Mouse (Mus musculus) stomach, postnatal 0 days (tissue): Measurements from ENCODE around the gene Mgll. TPM values are rescaled to one million over a fixed set of nuclear protein-coding genes. Genes with fewer than 3 reads are reported as not detected.

Experiments used
- ATAC-seq: fragments of 200-750 bp; cut with Nextera tagmentation; 2 replicates; pipeline ENCODE4 v1.8.0; 2017; ENCODE audit not compliant: low FRiP score, low TSS enrichment
- DNase-seq: peaks from one replicate; pipeline ENCODE4 v3.0.0-alpha.2; 2016; ENCODE audit warnings: low spot score
- H3K27ac ChIP-seq: fragments of 300-500 bp; sonication (generic); replicated peaks from 2 replicates; pipeline ENCODE4 v1.5.1; 2014; ENCODE audit warnings: mild to moderate bottlenecking, control low read depth
- H3K27me3 ChIP-seq: fragments of 300-500 bp; sonication (generic); 2 replicates; pipeline ENCODE4 v1.6.1; 2014; ENCODE audit warnings: low read length; ENCODE audit not compliant: control insufficient read depth, insufficient read depth
- H3K36me3 ChIP-seq: fragments of 300-500 bp; sonication (generic); 2 replicates; pipeline ENCODE4 v1.6.1; 2014; ENCODE audit warnings: low read length, mixed read lengths; ENCODE audit not compliant: control insufficient read depth, insufficient read depth
- H3K4me1 ChIP-seq: fragments of 300-500 bp; sonication (generic); replicated peaks from 2 replicates; pipeline ENCODE4 v1.6.1; 2014; ENCODE audit warnings: antibody characterized with exemption; ENCODE audit not compliant: control insufficient read depth, insufficient read depth
- H3K4me2 ChIP-seq: fragments of 300-500 bp; sonication (generic); replicated peaks from 2 replicates; pipeline ENCODE4 v1.6.1; 2014; ENCODE audit warnings: low read depth, mild to moderate bottlenecking, control low read depth, moderate library complexity
- H3K4me3 ChIP-seq: fragments of 300-500 bp; sonication (generic); 2 replicates; pipeline ENCODE4 v1.5.1; 2014; ENCODE audit warnings: low read depth, low read length, control low read depth
- H3K9ac ChIP-seq: fragments of 300-500 bp; sonication (generic); 2 replicates; pipeline ENCODE4 v1.6.1; 2014; ENCODE audit warnings: mild to moderate bottlenecking, low read length, control low read depth, mixed read lengths
- H3K9me3 ChIP-seq: fragments of 300-500 bp; sonication (generic); 2 replicates; pipeline ENCODE4 v1.6.1; 2016; ENCODE audit warnings: low read length; ENCODE audit not compliant: control insufficient read depth
- CTCF ChIP-seq: IDR thresholded peaks from 2 replicates; pipeline ENCODE4 v1.5.1; 2016; ENCODE audit warnings: antibody characterized with exemption, low read depth, mild to moderate bottlenecking, moderate library complexity
- EP300 ChIP-seq: optimal IDR thresholded peaks from 2 replicates; pipeline ENCODE3; 2016; ENCODE audit warnings: antibody characterized with exemption
- WGBS: fragments of 180-500 bp; shearing (Covaris S2); extraction: QIAGEN DNeasy Blood & Tissue Kit; methylation state at CpG from one replicate; pipeline ENCODE4 v1.1.7; 2014; 5-methylcytosine and 5-hydroxymethylcytosine counted together
- polyA plus RNA-seq: library from polyadenylated mRNA; unstranded; fragments of >200 nt; fragmentation: Nextera tagmentation; extraction: Ambion mirVana; gene quantifications from 2 replicates; pipeline ENCODE4 v1.2.1, GENCODE M21; 2015

Mgll gene
- polyA plus RNA-seq, 1 experiment from 2014 or later: 117 TPM

DNA sequence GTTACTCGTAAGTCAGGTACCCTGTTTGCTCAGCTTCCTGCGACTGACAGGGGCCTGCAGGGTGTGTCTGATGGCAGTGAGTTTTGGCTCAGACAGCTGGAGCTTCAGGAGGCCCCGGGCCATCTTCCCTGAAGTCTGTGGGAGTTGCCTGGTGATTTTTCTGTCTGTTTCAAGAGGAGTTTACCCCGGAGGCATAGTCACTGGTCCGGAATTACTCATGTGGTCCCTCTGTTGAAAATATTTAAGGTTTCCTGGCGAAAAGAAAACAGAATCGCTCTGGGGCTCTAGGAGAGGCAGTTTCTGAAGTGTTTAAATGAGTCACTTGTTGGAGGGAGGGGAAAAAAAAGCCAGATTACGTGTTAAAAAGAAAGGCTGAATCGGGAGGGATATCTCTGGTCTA lies 49.8 kb downstream of the Mgll start:
- ATAC-seq (no peak; the same call in 1 of the 2 replicates), DNase-seq (no peak)
- H3K36me3 ChIP-seq: no peaks in the 10 kb centered on the region
- H3K27me3 ChIP-seq: no peaks in the 10 kb centered on the region
- peaks cover 5% of the 10 kb centered on the region; the same call in 1 of the 2 replicates for H3K4me1 ChIP-seq
- H3K9me3 ChIP-seq: no peaks in the 10 kb centered on the region
- TF ChIP-seq EP300 (no peak), CTCF (no peak)
- H3K27ac ChIP-seq: peak overlapping the region; percentile 49; the same call in 1 of the 2 replicates
- 29% methylated on average over 9 of the region's 9 CpGs for WGBS
- H3K4me2 ChIP-seq: no peak overlapping the region
- H3K9ac ChIP-seq: no peak overlapping the region
- H3K4me3 ChIP-seq: no peak overlapping the region

DNA sequence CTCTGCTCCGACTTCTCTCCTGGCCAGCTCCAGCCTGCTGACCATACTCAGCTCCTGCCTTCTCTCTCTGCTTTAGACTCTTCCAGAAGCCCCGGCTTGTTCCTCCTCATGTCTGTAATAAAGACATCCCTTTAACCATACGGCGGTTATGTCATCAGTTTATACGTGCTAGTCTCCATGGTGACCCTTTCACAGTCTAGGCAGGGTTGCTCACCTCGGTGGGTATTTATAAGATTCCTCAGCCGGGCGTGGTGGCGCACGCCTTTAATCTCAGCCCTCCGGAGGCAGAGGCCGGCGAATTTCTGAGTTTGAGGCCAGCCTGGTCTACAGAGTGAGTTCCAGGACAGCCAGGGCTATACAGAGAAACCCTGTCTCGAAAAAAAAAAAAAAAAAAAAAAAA lies 51.1 kb downstream of the Mgll start:
- H3K4me1 ChIP-seq: peaks cover 3% of the 10 kb centered on the region; the same call in 1 of the 2 replicates
- H3K27ac ChIP-seq: no peak overlapping the region
- TF ChIP-seq EP300 (no peak), CTCF (no peak)
- H3K9ac ChIP-seq: no peak overlapping the region
- no peak for ATAC-seq
- H3K36me3 ChIP-seq: no peaks in the 10 kb centered on the region
- no peaks in the 10 kb centered on the region for H3K27me3 ChIP-seq
- H3K4me3 ChIP-seq: no peak overlapping the region
- no peak overlapping the region for H3K4me2 ChIP-seq
- WGBS: 45% methylated on average over 14 of the region's 14 CpGs
- H3K9me3 ChIP-seq: no peaks in the 10 kb centered on the region
- no peak for DNase-seq

DNA sequence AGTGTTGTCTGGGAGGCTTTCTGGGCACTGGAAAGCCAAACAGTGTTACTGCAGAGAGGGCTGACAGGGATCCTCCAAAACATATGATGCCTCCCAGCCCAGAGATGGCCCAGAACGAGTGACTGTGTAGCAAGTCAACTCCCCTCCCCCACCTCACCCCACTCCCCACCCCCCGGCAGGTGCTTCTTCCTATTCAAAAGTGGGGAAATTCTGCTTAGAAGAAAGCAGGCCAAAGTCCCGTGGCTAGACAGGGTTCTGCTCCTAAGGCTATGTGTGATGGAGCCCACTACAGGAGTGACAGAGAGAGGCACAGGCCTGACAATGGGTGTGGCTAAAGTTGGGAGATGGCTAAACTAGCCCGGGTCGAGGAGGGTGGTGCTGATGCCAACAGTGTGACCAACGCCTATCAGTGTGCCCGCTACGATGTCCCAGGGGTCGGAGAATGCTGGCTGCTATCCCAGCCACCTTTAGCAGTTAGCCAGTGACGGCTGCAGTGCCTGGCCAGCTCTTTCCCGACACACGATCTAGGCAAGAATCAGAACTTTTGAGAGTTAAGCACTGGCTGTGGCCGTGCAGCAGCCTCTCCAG lies 52.2 kb downstream of the Mgll start:
- Histone ChIP-seq H3K27ac (no peak overlapping the region), H3K27me3 (no peaks in the 10 kb centered on the region), H3K4me1 (peaks cover 3% of the 10 kb centered on the region; the same call in 1 of the 2 replicates), H3K9ac (no peak overlapping the region), H3K4me3 (no peak overlapping the region), H3K9me3 (no peaks in the 10 kb centered on the region), H3K4me2 (no peak overlapping the region), H3K36me3 (no peaks in the 10 kb centered on the region)
- WGBS: 48% methylated on average over 13 of the region's 13 CpGs
- no peak for DNase-seq
- no peak for TF ChIP-seq EP300
- no peak for TF ChIP-seq CTCF
- no peak for ATAC-seq

DNA sequence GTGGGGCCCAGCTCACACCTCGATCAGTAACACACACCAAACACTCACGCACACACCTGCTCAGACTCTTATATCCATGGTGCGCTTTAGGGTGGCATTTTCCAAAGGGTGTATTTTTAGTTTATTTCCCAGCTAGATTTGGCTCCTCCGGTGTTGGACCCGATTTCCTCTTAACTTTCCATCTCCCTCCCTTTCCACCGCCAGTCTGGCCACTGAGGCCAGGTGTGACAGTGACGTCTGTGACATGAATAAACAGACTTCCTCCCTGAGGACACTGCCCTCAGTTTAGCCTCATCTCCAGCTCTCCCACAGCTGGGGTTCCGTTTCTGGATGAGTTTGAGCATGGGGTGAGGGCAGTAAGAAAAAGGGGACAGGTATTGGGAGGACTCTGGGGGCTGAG lies 52.8 kb downstream of the Mgll start:
- Histone ChIP-seq H3K36me3 (peaks cover 2% of the 10 kb centered on the region; the same call in 1 of the 2 replicates), H3K4me3 (no peak overlapping the region), H3K27ac (0 out of 2 replicates have a peak overlapping the region, but pooled peaks have one; percentile 18), H3K4me2 (no peak overlapping the region), H3K27me3 (no peaks in the 10 kb centered on the region), H3K4me1 (peaks cover 3% of the 10 kb centered on the region; the same call in 1 of the 2 replicates), H3K9me3 (no peaks in the 10 kb centered on the region), H3K9ac (no peak overlapping the region)
- DNase-seq (no peak), ATAC-seq (no peak)
- 65% methylated on average over 8 of the region's 8 CpGs for WGBS
- no peak for TF ChIP-seq EP300
- no peak for TF ChIP-seq CTCF

DNA sequence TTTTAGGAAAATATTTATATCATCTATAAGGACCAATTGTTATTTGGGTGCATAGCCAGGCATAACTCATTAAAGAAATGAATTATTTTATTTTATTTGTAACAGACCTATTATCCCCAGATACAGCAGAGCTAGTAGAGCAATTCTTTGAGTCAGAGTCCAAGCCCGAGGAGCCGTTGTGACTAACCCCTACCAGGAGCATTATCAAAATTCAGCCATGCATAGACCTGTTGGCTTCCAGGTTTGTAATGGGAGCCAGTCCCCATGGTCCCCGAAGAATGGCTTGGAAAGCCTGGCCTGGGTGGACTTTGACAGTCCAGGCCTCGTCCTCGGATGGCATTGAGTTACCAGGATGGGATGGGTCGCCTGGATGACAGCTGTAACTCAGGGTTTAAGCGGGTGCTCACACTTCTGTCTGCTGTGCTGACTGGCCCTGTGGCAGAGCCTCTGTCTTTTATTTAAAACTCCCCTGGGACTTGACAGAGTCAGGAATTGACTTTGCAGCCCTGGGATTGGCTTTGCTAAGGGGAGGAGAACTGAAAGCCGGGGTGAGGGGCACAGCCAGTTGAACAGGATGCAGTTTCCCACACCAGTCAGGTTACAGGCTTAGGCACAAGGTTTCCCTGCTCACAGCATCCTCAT lies 54.0 kb downstream of the Mgll start:
- 66% methylated on average over 8 of the region's 8 CpGs for WGBS
- Histone ChIP-seq H3K4me1 (peaks cover 3% of the 10 kb centered on the region; the same call in 1 of the 2 replicates), H3K27ac (no peak overlapping the region), H3K9ac (no peak overlapping the region), H3K36me3 (peaks cover 2% of the 10 kb centered on the region; the same call in 1 of the 2 replicates), H3K4me2 (no peak overlapping the region), H3K4me3 (no peak overlapping the region), H3K27me3 (no peaks in the 10 kb centered on the region), H3K9me3 (no peaks in the 10 kb centered on the region)
- DNase-seq: no peak
- no peak for TF ChIP-seq CTCF
- no peak for TF ChIP-seq EP300
- no peak for ATAC-seq

- no peak for DNase-seq
- H3K36me3 ChIP-seq: peaks cover 2% of the 10 kb centered on the region; the same call in 1 of the 2 replicates
- H3K9ac ChIP-seq: no peak overlapping the region
- WGBS: 61% methylated on average over 5 of the region's 5 CpGs
- H3K27ac ChIP-seq: no peak overlapping the region
- H3K4me3 ChIP-seq: no peak overlapping the region
- no peaks in the 10 kb centered on the region for H3K27me3 ChIP-seq
- H3K4me1 ChIP-seq: peaks cover 4% of the 10 kb centered on the region; the same call in 1 of the 2 replicates
- no peak for ATAC-seq
- H3K4me2 ChIP-seq: no peak overlapping the region
- no peaks in the 10 kb centered on the region for H3K9me3 ChIP-seq
- TF ChIP-seq CTCF (no peak), EP300 (no peak)
Observed at GRCm38 (mm10) chr6:88779755-88780154, 55.5 kb downstream of the Mgll start.
